Mouse (Mus musculus) brain, embryonic 18.5 days (tissue): Measurements from ENCODE around the gene Trim54.

ENCODE experiments used
- DNase-seq: peaks from one replicate; pipeline ENCODE4 v3.0.0-alpha.2; 2012; ENCODE audit warnings: low read depth, low spot score

The Trim54 gene

DNA sequence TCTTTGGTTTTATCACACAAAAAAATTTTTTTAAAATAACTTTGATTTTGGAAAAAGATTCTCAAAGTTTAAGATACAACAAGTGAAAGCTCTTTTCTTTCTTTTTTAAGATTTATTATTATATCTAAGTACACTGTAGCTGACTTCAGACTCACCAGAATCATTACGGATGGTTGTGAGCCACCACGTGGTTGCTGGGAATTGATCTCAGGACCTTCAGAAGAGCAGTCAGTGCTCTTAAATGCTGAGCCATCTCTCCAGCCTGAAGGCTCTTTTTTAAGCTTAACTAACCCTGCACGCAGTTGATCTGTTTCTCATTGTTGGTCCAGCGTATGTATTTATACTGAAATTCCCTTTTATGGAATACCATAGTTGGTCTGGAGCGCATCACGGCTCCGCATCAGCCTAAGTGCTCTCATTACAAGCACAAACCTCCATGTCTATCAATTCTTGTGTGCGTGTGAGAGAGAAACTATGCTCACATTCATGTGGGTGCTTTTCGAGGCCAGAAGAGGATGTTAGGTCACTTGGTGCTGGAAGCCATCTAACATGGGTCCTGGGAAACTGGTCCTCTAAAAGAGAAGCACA lies 64.8 kb downstream of the Trim54 start:
- DNase-seq: no peak

DNA sequence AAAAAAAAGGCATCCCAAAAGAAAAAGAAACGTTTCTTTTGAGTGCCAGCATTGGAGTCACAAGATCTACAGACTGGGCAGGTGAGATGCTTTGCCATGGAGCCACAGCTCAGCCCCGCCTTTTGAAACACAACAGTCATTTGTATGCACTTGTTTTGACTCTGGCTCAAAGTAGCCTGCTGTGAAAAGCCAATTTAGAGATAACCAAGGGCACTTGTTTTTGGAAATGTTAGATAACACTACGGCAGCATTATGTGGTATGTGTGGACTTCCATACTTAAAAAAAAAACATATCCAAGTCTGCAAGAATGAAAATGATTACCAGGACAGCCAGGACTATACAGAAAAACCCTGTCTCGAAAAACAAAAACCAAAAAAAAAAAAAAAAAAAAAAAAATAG lies 67.2 kb downstream of the Trim54 start:
- DNase-seq: no peak
